Mouse (Mus musculus) gastrocnemius, postnatal 25 days (tissue): Measurements from ENCODE around the gene Bhlha9. TPM values are rescaled to one million over a fixed set of nuclear protein-coding genes. Genes with fewer than 3 reads are reported as not detected.
"Not testable (repeated sequence)": the region's sequence is repeated elsewhere in the genome, so short reads cannot be mapped to it uniquely, and the experiment has no call there.

Source experiments
- DNase-seq: peaks from one replicate; pipeline ENCODE4 v3.0.0; 2022
- total RNA-seq, 2 experiments: library from RNA; stranded (reverse); gene quantifications; 1 replicate in 1 of 2; 2 replicates in 1 of 2; pipeline ENCODE4 v1.2.3; 2021

Bhlha9 gene
- total RNA-seq, 2 experiments from 2014 or later, result not detected

DNA sequence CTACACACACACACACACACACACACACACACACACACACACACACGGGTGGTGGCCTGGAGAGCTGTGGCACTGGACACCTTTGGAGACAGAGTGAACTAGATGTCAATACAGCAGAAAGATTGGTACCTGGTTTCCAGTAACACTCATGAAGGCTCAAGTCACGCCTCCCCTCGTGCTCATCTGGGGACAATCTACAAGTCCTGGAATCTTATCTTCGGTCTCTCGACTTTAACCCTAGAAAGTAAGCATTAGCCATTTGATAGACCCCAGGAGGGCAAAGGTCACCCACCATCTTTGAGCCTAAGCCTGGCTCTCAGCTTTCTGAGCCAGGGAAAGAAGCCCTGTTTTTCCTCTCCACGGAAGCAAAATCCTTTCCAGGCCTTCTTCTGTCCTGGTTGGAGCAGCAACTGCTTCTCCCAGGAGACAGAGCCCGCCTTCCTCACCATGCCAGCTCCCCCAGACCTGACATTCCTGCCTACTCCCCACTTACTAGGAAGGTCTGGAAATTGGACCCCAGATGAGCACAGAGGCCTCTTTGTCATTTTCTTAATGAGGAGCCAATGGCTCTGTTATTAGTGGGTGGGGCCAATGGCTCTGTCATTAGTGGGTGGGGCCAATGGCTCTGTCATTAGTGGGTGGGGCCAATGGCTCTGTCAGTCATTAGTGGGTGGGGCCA lies 10.3 kb upstream of the Bhlha9 start:
- DNase-seq, result no peak

DNA sequence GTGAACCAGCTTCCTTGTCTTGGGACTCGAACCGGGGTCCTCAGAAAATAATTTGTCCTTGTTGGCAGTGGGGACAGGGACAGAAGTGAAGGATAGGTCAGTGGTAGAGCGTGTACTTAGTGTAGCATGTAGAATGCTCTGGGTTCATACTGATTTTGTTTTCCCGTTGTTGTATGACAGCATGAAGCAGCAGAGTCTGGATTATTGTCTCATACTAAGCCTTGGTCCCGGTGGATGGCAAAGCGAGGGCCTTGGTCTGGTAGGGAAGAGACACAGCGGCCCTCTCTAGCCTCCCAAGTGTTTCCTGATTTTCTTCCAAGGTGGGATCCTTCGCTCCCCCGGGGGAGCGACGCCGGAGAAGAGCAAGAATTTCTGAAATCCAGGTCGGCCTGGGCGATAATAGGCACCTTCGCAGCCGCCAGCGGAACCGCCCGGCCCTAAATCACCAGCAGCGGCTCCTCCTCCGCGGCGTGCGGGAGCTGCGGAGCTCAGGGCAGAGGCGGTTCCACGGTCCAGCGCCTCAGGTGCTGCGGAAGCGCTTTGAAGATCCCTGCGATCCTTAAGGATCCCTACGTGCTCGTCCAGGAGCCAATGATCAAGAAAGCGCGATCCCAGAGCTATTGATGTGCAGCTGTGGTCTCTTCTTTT lies 6.1 kb upstream of the Bhlha9 start:
- DNase-seq, result no peak

DNA sequence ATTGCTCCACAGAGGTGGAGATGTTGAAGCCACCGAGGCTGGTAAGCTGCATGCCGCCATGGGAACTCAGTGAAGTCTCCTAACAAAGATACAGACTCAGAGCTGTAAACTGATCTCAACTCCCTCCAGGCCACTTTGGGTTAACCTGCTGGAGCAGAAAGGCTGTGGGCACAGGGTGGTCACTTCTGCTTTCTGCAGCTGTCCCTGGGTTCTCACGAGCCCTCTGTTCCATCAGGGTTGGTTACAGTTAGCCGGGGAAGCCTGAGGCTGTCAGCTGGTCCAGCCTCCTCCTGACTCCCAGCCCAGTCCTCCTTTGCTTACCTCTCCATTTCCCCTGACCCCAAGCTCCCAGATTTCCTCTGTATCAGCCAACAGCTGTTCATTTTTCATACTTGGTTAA lies 4.5 kb upstream of the Bhlha9 start:
- no peak for DNase-seq

DNA sequence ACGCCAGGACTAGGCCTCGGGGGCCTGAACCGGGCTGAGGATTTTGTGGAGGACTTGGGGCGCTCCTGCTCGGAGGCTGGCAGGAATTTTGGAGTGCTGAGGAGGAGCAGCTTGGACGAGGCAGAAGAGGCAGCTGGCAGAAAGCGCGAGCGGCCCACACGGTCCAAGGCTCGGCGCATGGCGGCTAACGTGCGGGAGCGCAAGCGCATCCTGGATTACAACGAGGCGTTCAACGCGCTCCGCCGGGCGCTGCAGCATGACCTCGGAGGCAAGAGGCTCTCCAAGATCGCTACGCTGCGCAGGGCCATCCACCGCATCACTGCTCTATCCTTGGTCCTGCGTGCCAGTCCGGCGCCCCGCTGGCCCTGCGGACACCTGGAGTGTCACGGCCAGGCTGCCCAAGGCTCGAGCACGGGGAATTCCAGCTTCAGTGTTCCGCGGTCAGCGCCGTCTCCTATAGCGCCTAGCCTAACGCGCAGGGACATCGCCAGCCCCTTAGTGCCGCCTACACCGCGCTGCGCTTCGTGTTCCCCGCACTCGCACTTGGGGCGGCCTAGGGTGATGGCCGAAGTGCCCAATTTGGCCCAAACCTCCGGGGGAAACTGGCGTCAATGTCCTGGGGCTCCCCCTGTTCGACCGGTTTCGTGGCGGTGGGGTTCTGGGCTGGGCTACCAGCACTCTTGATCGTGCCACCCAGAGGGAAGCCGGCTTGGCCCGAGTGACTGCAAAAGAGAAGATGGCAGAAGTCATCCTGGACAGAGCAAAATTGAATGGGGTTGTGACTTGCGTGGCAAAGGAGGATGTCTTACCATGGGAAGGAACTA lies 503 bp downstream of the Bhlha9 start:
- no peak for DNase-seq

DNA sequence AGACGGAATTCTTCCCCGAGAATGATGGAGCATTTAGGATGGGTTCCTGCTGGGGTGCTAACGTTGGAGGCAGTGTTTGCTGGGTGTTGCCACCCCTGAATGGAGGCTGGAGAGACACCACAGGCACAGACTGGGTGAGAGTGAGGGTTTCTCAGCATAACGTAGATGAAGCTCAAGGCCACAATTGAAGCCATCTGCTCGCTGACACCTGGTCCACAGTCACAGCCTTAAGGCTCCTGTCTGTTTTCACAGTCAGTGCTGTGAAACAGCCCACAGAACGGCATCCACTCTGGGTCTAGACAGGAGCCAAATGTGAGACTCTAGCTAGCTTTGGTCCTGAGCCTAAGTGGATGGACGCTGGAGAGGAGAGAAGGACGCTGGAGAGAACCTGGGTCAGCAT lies 1.9 kb downstream of the Bhlha9 start:
- no peak for DNase-seq

DNA sequence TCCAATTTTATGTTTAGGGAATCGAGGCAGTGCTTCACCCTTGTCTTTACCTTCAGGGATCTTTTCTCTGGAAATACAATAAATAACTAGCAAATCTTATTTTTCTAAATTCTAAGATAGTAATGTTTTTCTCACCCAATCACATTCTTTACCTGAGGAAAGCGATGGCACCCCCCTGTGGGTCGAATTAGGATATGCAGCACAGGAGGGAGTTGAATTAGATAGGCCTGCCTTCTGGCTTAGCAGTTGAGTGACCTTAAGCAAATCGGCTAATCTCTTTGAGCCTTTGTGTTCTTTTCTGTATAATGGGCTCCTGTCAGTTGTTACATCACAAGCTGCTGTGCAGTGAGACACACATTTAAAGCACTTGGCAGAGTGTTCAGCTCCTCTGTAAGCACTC lies 2.4 kb downstream of the Bhlha9 start:
- no peak for DNase-seq

DNA sequence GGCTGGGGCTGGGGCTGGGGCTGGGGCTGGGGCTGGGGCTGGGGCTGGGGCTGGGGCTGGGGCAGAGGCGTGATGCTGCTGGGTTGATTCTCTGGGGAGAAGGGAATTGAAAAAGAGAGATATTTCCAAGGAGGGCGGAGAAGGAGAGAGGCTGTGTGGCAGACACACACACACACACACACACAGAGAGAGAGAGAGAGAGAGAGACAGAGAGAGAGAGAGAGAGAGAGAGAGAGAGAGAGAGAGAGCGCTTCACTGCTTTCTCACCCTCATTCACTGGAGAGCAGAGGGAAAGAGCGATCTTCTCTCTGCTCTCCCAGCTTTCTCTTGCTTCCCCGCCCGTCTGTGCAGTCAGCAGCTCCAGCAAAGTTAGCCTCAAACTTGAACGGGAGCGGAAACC lies 7.2 kb downstream of the Bhlha9 start, which contains the start of gene Trarg1:
Gene Trarg1, plus strand, starts transcription at position 301 of the 400 bp plus-strand sequence.
- DNase-seq, result not testable (repeated sequence)

DNA sequence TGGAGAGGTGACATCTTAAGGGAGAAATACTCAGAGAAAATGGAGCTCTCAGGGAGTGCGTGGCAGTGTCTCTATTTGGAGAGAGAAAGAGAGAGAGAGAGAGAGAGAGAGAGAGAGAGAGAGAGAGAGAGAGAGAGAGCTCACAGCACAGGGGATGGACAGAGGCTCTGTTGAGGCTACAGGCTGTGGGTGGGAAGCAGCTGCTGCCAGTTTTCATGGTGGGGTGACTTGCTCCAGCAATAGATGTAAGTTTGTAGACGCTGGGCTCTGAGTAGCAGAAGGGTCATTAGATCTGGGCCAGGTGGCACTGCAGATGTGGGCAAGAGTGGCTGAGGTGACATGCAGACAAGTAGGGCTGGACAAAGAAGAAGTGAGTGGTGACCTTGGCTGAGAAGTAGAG lies 13.3 kb downstream of the Bhlha9 start:
- DNase-seq, result no peak

DNA sequence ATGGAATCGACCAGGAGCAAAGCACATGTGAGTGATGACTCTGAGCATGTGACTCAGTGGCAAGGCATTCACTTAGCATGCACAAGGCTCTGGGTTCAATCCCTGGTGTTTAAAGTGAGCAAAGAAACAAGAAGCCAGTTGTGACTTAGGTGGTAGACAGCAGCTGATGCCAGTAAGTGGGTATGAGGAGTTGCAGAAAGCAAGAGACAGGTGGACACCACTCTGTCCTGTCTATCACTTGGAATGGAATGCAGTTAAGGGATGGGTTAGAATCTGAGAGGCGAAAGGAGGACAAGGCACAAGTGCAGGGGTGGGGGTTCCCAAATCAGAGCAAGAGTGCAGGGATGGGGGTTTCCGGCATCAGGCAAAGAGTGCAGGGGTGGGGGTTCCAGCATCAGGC lies 19.8 kb downstream of the Bhlha9 start:
- no peak for DNase-seq

DNA sequence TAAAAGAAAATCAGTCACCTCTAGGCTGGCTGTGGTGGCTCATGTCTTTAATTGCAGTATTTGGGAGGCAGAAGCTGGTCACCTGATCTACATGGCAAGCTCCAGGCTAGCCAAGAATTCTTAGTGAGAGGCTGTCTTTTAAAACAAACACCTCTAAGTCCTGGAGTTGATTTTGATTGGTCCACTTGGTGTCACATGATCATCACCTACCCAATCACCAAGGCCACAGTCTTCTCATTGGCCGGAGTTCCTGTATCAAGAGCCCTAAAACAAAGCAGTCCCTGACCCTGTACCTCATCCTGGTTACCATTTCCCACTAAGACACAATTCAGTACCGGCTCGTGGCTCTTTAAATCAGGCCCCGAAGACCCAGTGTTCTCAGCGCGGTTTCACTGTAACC lies 23.5 kb downstream of the Bhlha9 start:
- DNase-seq, result no peak

DNA sequence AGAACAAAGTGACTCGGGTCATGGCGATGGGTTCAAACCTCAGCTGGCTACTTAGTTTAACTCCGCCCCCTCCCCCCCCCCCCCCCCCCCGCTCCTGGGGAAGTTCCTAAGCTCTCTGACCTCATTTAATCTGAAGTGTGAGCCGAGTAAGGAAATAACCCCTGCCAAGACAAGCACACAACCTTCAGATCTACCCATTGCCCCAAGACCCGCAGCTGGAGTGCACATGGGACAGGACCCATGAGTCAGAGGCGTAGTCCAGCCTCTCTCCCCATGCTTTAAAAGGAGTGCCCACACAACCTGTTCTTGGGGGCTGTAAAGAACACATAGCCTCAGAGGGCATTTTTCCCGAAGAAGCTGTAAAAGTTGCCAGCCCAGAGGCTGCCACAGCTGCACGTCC lies 27.4 kb downstream of the Bhlha9 start:
- no peak for DNase-seq

DNA sequence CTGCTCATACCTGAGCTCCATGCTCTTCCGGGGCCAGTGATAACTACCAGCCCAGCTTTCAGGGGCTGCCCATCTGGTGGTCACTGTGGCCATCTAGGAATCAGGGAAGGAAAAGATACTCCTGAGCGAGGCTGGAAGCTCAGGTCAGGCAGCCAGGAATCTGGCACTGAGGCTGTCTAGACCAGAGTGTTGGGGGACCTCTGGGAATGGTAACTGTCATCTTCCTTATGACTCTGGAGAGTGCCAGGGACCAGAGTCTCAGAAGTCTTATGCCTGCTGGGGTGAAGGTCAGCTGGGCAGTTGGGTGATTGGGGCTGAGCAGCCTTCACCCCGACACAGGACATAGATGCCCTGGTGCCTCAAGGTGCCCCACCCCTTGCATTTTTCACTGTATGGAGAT lies 35.4 kb downstream of the Bhlha9 start:
- DNase-seq, result no peak

DNA sequence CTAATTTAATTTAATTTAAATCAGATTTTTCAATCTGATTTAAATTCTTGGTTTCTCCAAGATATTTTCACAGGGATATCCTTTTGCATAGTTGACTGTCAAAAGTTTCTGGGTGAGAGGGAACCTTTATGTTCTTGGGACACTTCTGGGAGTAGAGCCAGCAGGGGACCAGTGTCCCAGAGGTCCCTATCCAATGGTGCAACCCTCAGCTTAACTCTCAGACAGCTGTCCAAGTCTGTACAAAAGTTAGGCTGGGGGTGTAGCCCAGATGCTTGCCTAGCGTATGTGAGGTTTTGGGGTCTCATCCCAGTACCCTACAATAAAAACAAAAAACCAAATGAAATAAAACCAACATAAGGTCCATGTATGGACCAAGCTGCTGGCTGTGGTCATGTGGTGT lies 35.8 kb downstream of the Bhlha9 start:
- DNase-seq, result no peak

DNA sequence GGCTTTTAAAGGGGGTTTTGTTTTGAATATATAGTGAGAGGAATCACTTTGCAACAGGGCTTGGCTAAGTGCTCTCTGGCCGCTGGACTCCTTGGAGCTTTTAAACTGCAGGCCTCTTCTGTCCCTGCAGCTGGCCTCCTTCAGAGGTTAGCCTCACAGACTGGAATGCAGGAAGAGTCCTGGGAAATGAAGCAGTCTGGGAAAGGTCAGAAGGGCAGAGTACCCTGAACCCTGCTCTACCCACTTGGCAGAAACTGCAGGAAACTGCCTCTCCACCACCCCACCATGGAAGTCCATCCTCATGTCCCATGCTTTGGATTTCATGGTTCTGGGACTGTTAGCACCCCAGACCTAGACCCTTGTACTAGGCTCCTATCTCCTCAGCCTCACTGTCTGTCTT lies 36.6 kb downstream of the Bhlha9 start:
- no peak for DNase-seq

DNA sequence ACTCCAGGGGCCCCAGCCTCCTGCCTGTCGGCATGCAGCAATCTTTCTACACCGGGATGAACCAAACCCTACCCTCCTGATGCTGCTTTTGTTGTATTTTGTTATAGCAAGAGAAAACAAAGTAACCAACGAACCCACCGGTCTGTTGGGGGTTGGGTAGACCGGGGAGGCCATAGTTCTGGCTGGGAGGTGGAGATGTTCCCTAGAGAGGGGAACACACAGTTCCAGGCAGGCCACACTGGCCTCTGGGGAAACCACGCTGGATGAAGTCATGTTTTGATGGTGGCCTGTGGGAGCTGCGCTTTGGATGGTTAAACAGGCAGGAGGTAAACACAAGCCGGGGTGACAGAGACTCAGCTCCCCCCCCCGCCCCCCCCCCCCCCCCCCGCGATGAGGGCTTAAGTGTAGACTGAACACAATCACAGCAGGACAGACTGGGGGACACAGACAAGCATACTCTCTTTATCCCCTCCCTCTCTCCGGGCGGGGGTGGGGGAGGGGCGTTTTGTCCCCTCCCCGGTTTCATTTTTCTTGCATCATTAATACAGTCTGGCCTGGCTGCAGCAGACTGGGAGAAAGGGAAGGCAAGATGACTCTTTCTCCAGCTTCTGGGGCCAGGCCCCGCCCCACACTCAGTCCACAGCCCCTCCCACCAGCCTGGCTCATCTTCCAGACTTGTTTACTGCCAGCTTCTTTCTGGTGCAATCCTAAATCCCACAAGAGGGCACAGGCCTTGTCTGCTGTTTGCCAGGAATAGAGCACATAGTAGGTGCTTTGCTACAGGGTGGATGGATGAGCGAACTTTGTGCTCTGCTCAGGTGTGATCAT lies 37.6 kb downstream of the Bhlha9 start:
- peak; percentile 57 for DNase-seq

DNA sequence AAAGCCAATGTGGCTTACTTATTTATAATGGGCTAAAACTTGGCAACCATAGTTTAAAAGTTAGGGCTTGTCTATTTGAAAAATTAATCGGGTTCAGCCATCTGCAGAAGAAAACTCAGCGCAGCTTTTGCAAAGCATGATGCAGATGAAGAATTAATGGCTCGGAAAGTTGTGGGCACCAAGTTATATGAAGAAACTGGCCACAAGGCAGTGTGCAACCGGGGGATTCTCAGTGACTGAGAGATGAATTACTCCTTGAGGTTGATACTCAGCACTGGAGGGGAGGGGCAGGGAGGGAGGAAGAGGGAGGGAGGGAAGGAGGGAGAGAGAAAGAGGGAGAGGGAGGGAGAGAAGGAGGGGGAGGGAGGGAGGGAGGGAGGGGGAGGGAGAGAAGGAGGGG lies 44.7 kb downstream of the Bhlha9 start:
- DNase-seq, result no peak

Other genes starting within 250 kb of the Bhlha9 start
- 10 to 100 TPM; 11.3 to 11.6 TPM for gene Abr, start 50.2 kb upstream of the Bhlha9 start, total RNA-seq
- 1 to 10 TPM in 1 of 2 experiments, under 1 TPM in 1; 0.84 to 8.2 TPM for gene Trarg1, start 7.3 kb downstream of the Bhlha9 start, total RNA-seq
- gene Gosr1, start 91.1 kb downstream of the Bhlha9 start, total RNA-seq, result 10 to 100 TPM; 17.6 to 18.6 TPM
- gene Cpd, start 174.5 kb downstream of the Bhlha9 start, total RNA-seq, result 10 to 100 TPM; 26.3 to 30.5 TPM
- gene Tmigd1, start 229.7 kb downstream of the Bhlha9 start, total RNA-seq, result not detected